ENCODE assay signal across 21 mouse cellular contexts in genomic region chr2:173710193-173710592, GRCm38 (mm10). TPM values are rescaled to one million over a fixed set of nuclear protein-coding genes. Genes with fewer than 3 reads are reported as not detected.
DNase-seq lines count a peak whose midpoint lies in the region; ATAC-seq and TF ChIP-seq lines count a peak whose summit lies in the region.
"Had no signal": no experiment of that assay in that cellular context is flagged by ENCODE, and none has a peak within 500 bp of the region (broad histone marks: within the 10 kb centered on the region; RNA-seq: fewer than 3 reads in every experiment).

No protein-coding gene starts in this region.

- WGBS in forebrain, embryonic 15.5 days, result 60% methylated on average over 6 of the region's 6 CpGs
- 88% methylated on average over 6 of the region's 6 CpGs for whole genome bisulfite sequencing in forebrain, embryonic 11.5 days
- WGBS in lung, postnatal 0 days, result 51% methylated on average over 6 of the region's 6 CpGs

- H3K9ac ChIP-seq in forebrain, embryonic 15.5 days (replicated peaks), result no peak overlapping the region
- no peak overlapping the region for H3K9ac ChIP-seq in forebrain, embryonic 11.5 days (ENCODE audit: low read length)
- no peak overlapping the region for H3K9ac ChIP-seq in lung, postnatal 0 days (replicated peaks; ENCODE audit: low read depth)
- H3K9ac ChIP-seq: heart, embryonic 13.5 days had no signal

- peak; percentile 24; the same call in 1 of the 2 replicates for ATAC-seq in forebrain, embryonic 15.5 days (replicated peaks)
- ATAC-seq in forebrain, embryonic 11.5 days (replicated peaks; ENCODE audit: low FRiP score), result no peak
- no peak for ATAC-seq in lung, postnatal 0 days
- ATAC-seq: hindbrain, embryonic 16.5 days had no signal

- TF ChIP-seq CTCF in lung, postnatal 0 days (IDR thresholded peaks at IDR 0.05), result no peak

- no peaks in the 10 kb centered on the region for H3K36me3 ChIP-seq in forebrain, embryonic 15.5 days
- H3K36me3 ChIP-seq in forebrain, embryonic 11.5 days (ENCODE audit: control insufficient read depth, insufficient read depth, low read length), result no peaks in the 10 kb centered on the region
- no peaks in the 10 kb centered on the region; the same call in 1 of the 2 replicates for H3K36me3 ChIP-seq in lung, postnatal 0 days (ENCODE audit: insufficient read depth, low read length)

- H3K4me3 ChIP-seq in forebrain, embryonic 15.5 days, result no peak overlapping the region
- no peak overlapping the region for H3K4me3 ChIP-seq in forebrain, embryonic 11.5 days (ENCODE audit: low read depth, low read length)
- H3K4me3 ChIP-seq in lung, postnatal 0 days (ENCODE audit: low read depth, low read length), result no peak overlapping the region
- H3K4me3 ChIP-seq: embryonic facial prominence, embryonic 10.5 days; gastrocnemius, adult 2 months; heart, embryonic 13.5 days had no signal

- no peaks in the 10 kb centered on the region for H3K9me3 ChIP-seq in forebrain, embryonic 15.5 days
- H3K9me3 ChIP-seq in forebrain, embryonic 11.5 days (ENCODE audit: control insufficient read depth, low read length), result no peaks in the 10 kb centered on the region
- no peaks in the 10 kb centered on the region for H3K9me3 ChIP-seq in lung, postnatal 0 days (ENCODE audit: low read length)
- H3K9me3 ChIP-seq: embryonic facial prominence, embryonic 10.5 days; heart, embryonic 13.5 days had no signal

- H3K27ac ChIP-seq in forebrain, embryonic 15.5 days (replicated peaks), result no peak overlapping the region
- H3K27ac ChIP-seq in forebrain, embryonic 11.5 days (ENCODE audit: low read depth, low read length), result no peak overlapping the region
- H3K27ac ChIP-seq in lung, postnatal 0 days (ENCODE audit: low read length), result no peak overlapping the region
- H3K27ac ChIP-seq: embryonic facial prominence, embryonic 10.5 days; gastrocnemius, adult 2 months; heart, embryonic 13.5 days had no signal

- TF ChIP-seq EP300 in lung, postnatal 0 days (IDR thresholded peaks at IDR 0.05), result no peak

- DNase-seq in forebrain, embryonic 11.5 days (ENCODE audit: low spot score), result no peak
- DNase-seq in brain, adult 2 months (ENCODE audit: low read depth, low spot score), result peak; percentile 27
- peak; percentile 13 for DNase-seq in fibroblast of lung, adult 2 months (ENCODE audit: low read depth)
- no peak for DNase-seq in lung, postnatal 0 days (ENCODE audit: low spot score)
- no peak for DNase-seq in lung, postnatal 36 days
- DNase-seq: adrenal gland, adult 8-10 months; adrenal gland, postnatal 36 days; cerebellum, adult 11-12 months; cerebellum, adult 9-10 months; gastrocnemius, adult 2 months; gastrocnemius, postnatal 25 days; heart, postnatal 36 days; kidney, adult 11 months had no signal

- no peak overlapping the region for H3K4me2 ChIP-seq in forebrain, embryonic 15.5 days (replicated peaks)
- no peak overlapping the region for H3K4me2 ChIP-seq in forebrain, embryonic 11.5 days (ENCODE audit: low read depth, low read length, severe bottlenecking)
- no peak overlapping the region for H3K4me2 ChIP-seq in lung, postnatal 0 days (replicated peaks; ENCODE audit: low read depth, low read length)
- H3K4me2 ChIP-seq: heart, embryonic 13.5 days had no signal

- no peaks in the 10 kb centered on the region for H3K27me3 ChIP-seq in forebrain, embryonic 15.5 days
- H3K27me3 ChIP-seq in forebrain, embryonic 11.5 days (ENCODE audit: control insufficient read depth, insufficient read depth, low read length), result no peaks in the 10 kb centered on the region
- no peaks in the 10 kb centered on the region for H3K27me3 ChIP-seq in lung, postnatal 0 days (replicated peaks; ENCODE audit: insufficient read depth, low read length)
- H3K27me3 ChIP-seq: heart, embryonic 13.5 days had no signal

- H3K4me1 ChIP-seq in forebrain, embryonic 15.5 days, result peaks cover 7% of the 10 kb centered on the region
- no peaks in the 10 kb centered on the region; the same call in 1 of the 2 replicates for H3K4me1 ChIP-seq in forebrain, embryonic 11.5 days (replicated peaks; ENCODE audit: control insufficient read depth, insufficient read depth, low read length)
- no peaks in the 10 kb centered on the region for H3K4me1 ChIP-seq in lung, postnatal 0 days (ENCODE audit: insufficient read depth, low read depth, low read length)

RNA-seq across cellular contexts. Expression of gene 1700010B08Rik, which starts 9.0 kb away (rescaled TPM):
- not detected in 2 replicates for polyA plus RNA-seq in forebrain, embryonic 15.5 days (2015; fragmentation: Nextera tagmentation; extraction: Ambion mirVana)
- not detected in 2 replicates for polyA plus RNA-seq in forebrain, embryonic 11.5 days (2014; fragmentation: Nextera tagmentation; extraction: Ambion mirVana)
- polyA plus RNA-seq in lung, postnatal 0 days (2015; fragmentation: Nextera tagmentation; extraction: Ambion mirVana), result 0.13 TPM in 1 of 2 replicates, not detected in the other
- polyA plus RNA-seq: embryonic facial prominence, embryonic 10.5 days; embryonic facial prominence, embryonic 14.5 days; heart, embryonic 13.5 days; heart, postnatal 0 days; hindbrain, embryonic 11.5 days; hindbrain, embryonic 16.5 days; intestine, embryonic 14.5 days had no signal

RNA-seq across cellular contexts. Expression of gene Vapb, which starts 27.1 kb away (rescaled TPM):
- 8.7 and 15.7 TPM in 2 replicates for polyA plus RNA-seq in forebrain, embryonic 15.5 days (2015; fragmentation: Nextera tagmentation; extraction: Ambion mirVana)
- 10.5 and 11.5 TPM in 2 replicates for polyA plus RNA-seq in forebrain, embryonic 11.5 days (2014; fragmentation: Nextera tagmentation; extraction: Ambion mirVana)
- polyA plus RNA-seq in lung, postnatal 0 days (2015; fragmentation: Nextera tagmentation; extraction: Ambion mirVana), result 12.4 and 12.9 TPM in 2 replicates

RNA-seq across cellular contexts. Expression of gene Rab22a, which starts 50.6 kb away (rescaled TPM):
- 35.3 and 36.9 TPM in 2 replicates for polyA plus RNA-seq in forebrain, embryonic 15.5 days (2015; fragmentation: Nextera tagmentation; extraction: Ambion mirVana)
- polyA plus RNA-seq in forebrain, embryonic 11.5 days (2014; fragmentation: Nextera tagmentation; extraction: Ambion mirVana), result 34.7 and 38.4 TPM in 2 replicates
- 27.3 and 29.0 TPM in 2 replicates for polyA plus RNA-seq in lung, postnatal 0 days (2015; fragmentation: Nextera tagmentation; extraction: Ambion mirVana)

Comparison
In these comparisons a context has a peak if more than half of its experiments do, and no peak if none do; other contexts are left out.
1. DNase-seq: peak in brain, adult 2 months (single experiment) and fibroblast of lung, adult 2 months (single experiment); none in forebrain, embryonic 11.5 days (single experiment), lung, postnatal 0 days (single experiment) and lung, postnatal 36 days (single experiment).